41 mouse cellular contexts compared by ENCODE assay signal in the genomic region with DNA sequence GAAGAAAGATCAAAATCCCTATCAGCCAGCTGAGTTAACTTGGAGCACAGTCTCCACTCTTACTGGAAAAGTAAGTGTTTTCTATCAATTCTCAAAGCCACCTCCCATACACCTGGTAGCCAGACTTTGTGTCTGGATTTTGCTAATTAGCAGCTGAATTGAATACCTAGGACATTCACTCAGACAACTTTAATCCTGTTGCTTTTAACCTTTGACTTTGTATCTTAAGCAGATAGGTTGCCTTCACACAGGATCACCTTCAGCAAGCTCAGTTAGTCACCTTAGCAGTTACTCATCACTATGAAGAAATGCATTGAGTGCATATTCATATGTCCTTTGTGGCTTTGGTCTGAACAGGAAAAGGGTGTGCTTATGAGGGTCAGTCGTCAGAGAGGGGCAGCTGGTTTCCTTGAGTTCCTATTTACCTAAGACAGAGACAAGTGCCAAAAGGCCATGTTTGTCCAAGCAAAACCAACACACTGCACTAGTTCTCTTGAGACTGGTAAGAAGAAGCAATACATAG. TPM values are rescaled to one million over a fixed set of nuclear protein-coding genes. Genes with fewer than 3 reads are reported as not detected.
"Had no signal": no experiment of that assay in that cellular context is flagged by ENCODE, and none has a peak within 500 bp of the region (broad histone marks: within the 10 kb centered on the region; RNA-seq: fewer than 3 reads in every experiment).

No protein-coding gene starts in this region.

- H3K27ac ChIP-seq: gastrocnemius, adult 2 months; heart, embryonic 10.5 days; hindbrain, embryonic 10.5 days; hindbrain, embryonic 12.5 days; hindbrain, embryonic 14.5 days; intestine, embryonic 15.5 days; layer of hippocampus, adult 2 months; left cerebral cortex, adult 2 months; limb, embryonic 10.5 days; limb, embryonic 12.5 days; liver, embryonic 13.5 days; liver, embryonic 15.5 days had no signal

- H3K9me3 ChIP-seq: hindbrain, embryonic 10.5 days; hindbrain, embryonic 12.5 days; intestine, embryonic 15.5 days; limb, embryonic 10.5 days; liver, embryonic 13.5 days; liver, embryonic 15.5 days had no signal

- H3K9ac ChIP-seq: heart, embryonic 12.5 days; hindbrain, embryonic 12.5 days; hindbrain, embryonic 14.5 days; intestine, embryonic 15.5 days; limb, embryonic 12.5 days; liver, embryonic 13.5 days; liver, embryonic 15.5 days had no signal

- H3K27me3 ChIP-seq: heart, embryonic 12.5 days; hindbrain, embryonic 12.5 days; intestine, embryonic 15.5 days; limb, embryonic 12.5 days; liver, embryonic 13.5 days; liver, embryonic 15.5 days had no signal

- H3K4me2 ChIP-seq: heart, embryonic 12.5 days; hindbrain, embryonic 12.5 days; hindbrain, embryonic 14.5 days; intestine, embryonic 15.5 days; limb, embryonic 12.5 days; liver, embryonic 11.5 days; liver, embryonic 13.5 days; liver, embryonic 15.5 days had no signal

- H3K36me3 ChIP-seq: heart, embryonic 10.5 days; heart, embryonic 12.5 days; hindbrain, embryonic 10.5 days; hindbrain, embryonic 12.5 days; intestine, embryonic 15.5 days; limb, embryonic 10.5 days; limb, embryonic 12.5 days; liver, embryonic 13.5 days; liver, embryonic 15.5 days had no signal

- H3K4me1 ChIP-seq: heart, embryonic 10.5 days; heart, embryonic 12.5 days; hindbrain, embryonic 10.5 days; hindbrain, embryonic 12.5 days; intestine, embryonic 15.5 days; limb, embryonic 10.5 days; limb, embryonic 12.5 days; liver, embryonic 13.5 days; liver, embryonic 15.5 days had no signal

- ATAC-seq: hindbrain, embryonic 16.5 days; inflammation-experienced regulatory T-cells, adult 6 months; intestine, embryonic 15.5 days; intestine, postnatal 0 days had no signal

- H3K4me3 ChIP-seq: gastrocnemius, adult 2 months; heart, embryonic 10.5 days; heart, embryonic 12.5 days; hindbrain, embryonic 10.5 days; hindbrain, embryonic 12.5 days; intestine, embryonic 15.5 days; layer of hippocampus, adult 2 months; left cerebral cortex, adult 2 months; limb, embryonic 10.5 days; limb, embryonic 12.5 days; liver, embryonic 13.5 days; liver, embryonic 15.5 days had no signal

- DNase-seq: gastrocnemius, adult 2 months; gastrocnemius, postnatal 10 days; gastrocnemius, postnatal 25 days; heart, adult 18-20 months; heart, postnatal 10 days; heart, postnatal 4 days; kidney, adult 18-20 months; kidney, adult 8-10 months; kidney, postnatal 10 days; kidney, postnatal 25 days; kidney, postnatal 4 days; liver; liver, embryonic 13.5 days had no signal

RNA-seq across cellular contexts. Expression of a gene that starts 15.2 kb away (rescaled TPM):
- total RNA-seq: gastrocnemius, adult 2 months; gastrocnemius, postnatal 10 days; gastrocnemius, postnatal 25 days; gastrocnemius, postnatal 4 days; granulocyte monocyte progenitor cell, adult 5-6 weeks; heart, adult 18-20 months; heart, adult 8-10 months; heart, postnatal 10 days; heart, postnatal 25 days; heart, postnatal 4 days; layer of hippocampus, adult 2 months; layer of hippocampus, postnatal 10 days; layer of hippocampus, postnatal 25 days; left cerebral cortex, adult 2 months; left cerebral cortex, postnatal 10 days; left cerebral cortex, postnatal 25 days had no signal
- polyA plus RNA-seq: heart, embryonic 10.5 days; heart, embryonic 12.5 days; heart, embryonic 14.5 days; heart, embryonic 16.5 days; hindbrain, embryonic 10.5 days; hindbrain, embryonic 12.5 days; hindbrain, embryonic 14.5 days; hindbrain, embryonic 16.5 days; inflammation-experienced regulatory T-cells, adult 6 months; intestine, embryonic 15.5 days; intestine, postnatal 0 days; kidney, embryonic 14.5 days; kidney, embryonic 16.5 days; limb, embryonic 10.5 days; limb, embryonic 12.5 days; limb, embryonic 14.5 days; liver, embryonic 11.5 days; liver, embryonic 13.5 days; liver, embryonic 15.5 days had no signal

RNA-seq across cellular contexts. Expression of a gene that starts 38.0 kb away (rescaled TPM):
- total RNA-seq: gastrocnemius, adult 2 months; gastrocnemius, postnatal 10 days; gastrocnemius, postnatal 25 days; gastrocnemius, postnatal 4 days; granulocyte monocyte progenitor cell, adult 5-6 weeks; heart, adult 18-20 months; heart, adult 8-10 months; heart, postnatal 10 days; heart, postnatal 25 days; heart, postnatal 4 days; layer of hippocampus, adult 2 months; layer of hippocampus, postnatal 10 days; layer of hippocampus, postnatal 25 days; left cerebral cortex, adult 2 months; left cerebral cortex, postnatal 10 days; left cerebral cortex, postnatal 25 days had no signal
- polyA plus RNA-seq: heart, embryonic 10.5 days; heart, embryonic 12.5 days; heart, embryonic 14.5 days; heart, embryonic 16.5 days; hindbrain, embryonic 10.5 days; hindbrain, embryonic 12.5 days; hindbrain, embryonic 14.5 days; hindbrain, embryonic 16.5 days; intestine, embryonic 15.5 days; intestine, postnatal 0 days; kidney, embryonic 14.5 days; kidney, embryonic 16.5 days; limb, embryonic 10.5 days; limb, embryonic 12.5 days; limb, embryonic 14.5 days; liver, embryonic 11.5 days; liver, embryonic 13.5 days; liver, embryonic 15.5 days had no signal
